Mouse (Mus musculus) liver, adult (tissue): ENCODE measurements around the gene Xrn1.

ENCODE experiments used
- GATA4 ChIP-seq: IDR thresholded peaks from 2 replicates; pipeline ENCODE4 v1.6.1; 2014; ENCODE audit warnings: mild to moderate bottlenecking, low read length; ENCODE audit not compliant: insufficient replicate concordance

Gene Xrn1

GRCm38 (mm10) chr9:96027913-96028312, 73.4 kb downstream of the Xrn1 start:
- TF ChIP-seq GATA4 = no peak

- TF ChIP-seq GATA4 = no peak
Measured at GRCm38 (mm10) chr9:96028818-96029217, 74.3 kb downstream of the Xrn1 start.

GRCm38 (mm10) chr9:96029886-96030285, 75.3 kb downstream of the Xrn1 start:
- TF ChIP-seq GATA4 = no peak

- TF ChIP-seq GATA4 = no peak
Measured at GRCm38 (mm10) chr9:96035371-96036086, 81.0 kb downstream of the Xrn1 start.

DNA sequence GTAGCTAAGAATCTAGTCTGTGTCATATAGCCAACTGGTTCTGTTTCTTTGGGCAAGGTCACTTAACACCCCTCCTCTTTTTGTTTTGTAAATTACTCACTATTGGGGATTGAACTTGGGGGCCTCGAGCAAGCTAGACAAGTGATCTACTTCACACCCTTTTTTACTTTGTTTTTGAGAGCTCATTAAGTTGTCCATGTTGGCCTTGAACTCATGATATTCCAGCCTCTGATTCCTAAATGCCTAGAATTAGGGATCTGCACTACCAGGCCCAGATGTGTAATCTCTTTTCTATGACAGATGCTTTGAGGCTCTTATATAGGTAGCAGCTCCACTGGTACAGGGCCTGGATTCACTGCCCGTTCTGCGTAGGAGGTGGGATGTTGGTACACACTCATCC, 89.7 kb downstream of the Xrn1 start:
- no peak for TF ChIP-seq GATA4

- TF ChIP-seq GATA4 = no peak
Measured at GRCm38 (mm10) chr9:96051501-96051900, 96.9 kb downstream of the Xrn1 start.

DNA sequence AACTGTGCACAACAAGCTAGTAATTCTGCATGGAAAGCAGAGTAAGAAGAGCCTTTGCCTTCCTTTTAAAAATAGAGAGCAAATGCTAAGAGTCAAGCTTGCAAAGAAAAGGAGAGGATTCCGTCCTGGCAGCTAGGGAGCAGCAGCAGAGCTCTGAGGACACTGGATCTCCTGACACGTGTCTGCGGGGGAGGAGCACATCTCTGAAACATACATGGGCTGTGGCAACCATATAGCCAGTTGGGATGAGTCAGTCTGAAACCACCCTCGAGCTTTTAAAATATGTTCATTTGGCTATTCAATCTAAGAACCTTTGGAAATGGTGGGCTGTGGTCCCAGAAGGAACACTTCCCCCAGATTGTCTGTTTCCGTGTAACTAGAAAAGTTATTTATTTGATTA, 100.3 kb downstream of the Xrn1 start:
- TF ChIP-seq GATA4 = no peak

GRCm38 (mm10) chr9:96056417-96057223, 102.1 kb downstream of the Xrn1 start:
- TF ChIP-seq GATA4 = no peak

- TF ChIP-seq GATA4 = no peak
Measured at GRCm38 (mm10) chr9:96063083-96063802, 108.7 kb downstream of the Xrn1 start.

DNA sequence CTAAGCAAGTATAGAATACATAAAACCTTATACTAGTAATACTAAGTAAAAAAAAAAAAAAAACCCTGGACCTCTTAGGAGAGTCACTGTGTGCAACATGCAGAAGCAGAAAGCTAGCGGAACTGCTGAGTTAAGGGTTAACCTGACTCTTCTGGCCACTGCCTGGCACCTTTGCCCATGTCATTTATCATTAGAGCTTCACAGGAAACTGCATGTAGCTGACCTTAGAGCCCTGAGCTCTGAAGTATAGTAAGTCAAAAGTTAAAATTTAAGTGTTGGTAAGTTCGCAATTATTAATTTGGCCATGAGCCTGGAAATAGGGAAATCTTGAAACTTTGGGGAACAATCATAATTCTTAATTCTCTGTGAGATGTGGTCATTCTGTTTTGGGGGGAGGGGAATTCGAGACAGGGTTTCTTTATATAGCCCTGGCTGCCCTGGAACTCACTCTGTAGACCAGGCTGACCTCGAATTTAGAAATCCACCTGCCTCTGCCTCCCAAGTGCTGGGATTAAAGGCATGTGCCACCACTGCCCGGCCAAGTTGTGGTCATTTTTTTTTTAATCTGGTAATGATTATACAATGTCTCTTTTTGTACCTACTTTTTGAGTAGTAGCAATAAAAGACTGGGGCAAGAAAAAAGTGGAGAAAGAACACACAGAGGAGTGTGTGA, 109.4 kb downstream of the Xrn1 start:
- TF ChIP-seq GATA4 = no peak

- TF ChIP-seq GATA4 = no peak
Measured at GRCm38 (mm10) chr9:96067507-96067906, 112.9 kb downstream of the Xrn1 start.

- TF ChIP-seq GATA4 = no peak
Measured at GRCm38 (mm10) chr9:96078752-96079315, 124.3 kb downstream of the Xrn1 start.

DNA sequence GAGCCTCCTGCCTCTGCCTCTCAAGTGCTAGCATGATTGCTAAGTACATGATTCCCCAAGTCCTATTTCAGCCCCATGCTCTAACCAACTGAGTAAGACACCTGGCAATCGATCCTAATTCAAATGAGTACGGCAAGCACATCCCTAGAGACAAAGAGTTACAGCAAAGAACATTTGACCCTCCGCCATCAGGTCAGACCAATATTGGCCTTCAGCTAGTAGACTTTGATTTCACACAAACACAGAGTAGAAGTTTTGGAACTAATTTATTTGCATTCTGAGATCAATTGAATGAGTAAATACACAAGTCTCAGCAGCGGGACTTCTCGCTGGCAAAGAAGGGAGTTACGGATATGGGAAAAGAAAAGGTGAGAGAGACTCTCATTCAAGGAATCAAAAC, 130.7 kb downstream of the Xrn1 start:
- TF ChIP-seq GATA4 = no peak

DNA sequence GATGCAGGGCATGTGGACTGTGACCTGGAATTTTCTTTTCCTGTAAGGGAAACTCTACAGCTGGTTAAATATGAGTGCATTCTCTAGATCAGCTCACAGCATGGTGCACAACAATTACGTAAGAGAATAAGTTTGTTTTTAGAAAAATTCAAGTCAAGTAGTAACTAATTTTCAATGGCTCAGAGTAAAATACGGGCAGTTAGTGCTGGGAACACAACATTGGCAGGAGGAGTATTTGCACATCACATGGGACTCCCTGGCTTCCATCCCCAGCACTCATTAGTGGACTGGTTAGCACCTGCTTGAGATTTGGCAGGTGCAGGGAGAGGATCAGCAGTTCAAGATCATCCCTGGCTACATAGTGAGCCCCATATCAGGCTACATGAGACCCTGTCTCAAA, 133.1 kb downstream of the Xrn1 start:
- TF ChIP-seq GATA4 = no peak

GRCm38 (mm10) chr9:96093221-96093620, 138.7 kb downstream of the Xrn1 start:
- no peak for TF ChIP-seq GATA4

- no peak for TF ChIP-seq GATA4
Measured at GRCm38 (mm10) chr9:96094341-96094740, 139.8 kb downstream of the Xrn1 start.

DNA sequence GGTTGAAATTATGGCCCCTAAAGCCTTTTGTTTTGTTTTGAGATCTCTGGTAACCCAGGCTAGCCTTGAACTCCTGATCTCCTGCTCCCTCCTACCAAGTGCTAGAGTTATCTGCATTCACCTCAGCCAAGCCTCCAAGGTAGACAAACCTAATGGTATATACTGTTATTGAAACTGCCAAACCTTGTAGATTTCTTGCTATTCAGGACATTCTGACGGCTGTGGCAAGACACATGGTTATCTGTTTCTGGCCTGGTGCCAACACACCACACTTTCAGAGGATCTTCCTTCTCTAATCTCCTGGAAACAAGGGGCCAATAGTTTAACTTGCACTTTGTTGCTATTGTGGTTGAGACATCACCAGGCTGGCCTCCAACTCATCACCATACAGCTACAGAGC, 140.6 kb downstream of the Xrn1 start:
- TF ChIP-seq GATA4 = no peak
